Mouse (Mus musculus) urinary bladder, adult 18-20 months (tissue): ENCODE data around the gene Hs3st5.
"Not testable (repeated sequence)": the region's sequence is repeated elsewhere in the genome, so short reads cannot be mapped to it uniquely, and the experiment has no call there.

Source experiments
- DNase-seq, 2 experiments: peaks; one replicate each; pipeline ENCODE4 v3.0.0; 2022; ENCODE audit warnings: low spot score in 2 of 2, mixed read lengths in 2 of 2

The Hs3st5 gene

GRCm38 (mm10) chr10:36557673-36558072, 51.1 kb downstream of the Hs3st5 start:
- no peak for DNase-seq

- no peak for DNase-seq
These were observed 52.1 kb downstream of the Hs3st5 start for GRCm38 (mm10) chr10:36558736-36559135.

- DNase-seq, result no peak
These were observed 60.6 kb downstream of the Hs3st5 start for GRCm38 (mm10) chr10:36567258-36567657.

GRCm38 (mm10) chr10:36572540-36572939, 65.9 kb downstream of the Hs3st5 start:
- DNase-seq, result no peak

GRCm38 (mm10) chr10:36578375-36579145, 71.9 kb downstream of the Hs3st5 start:
- no peak for DNase-seq

- DNase-seq, result no peak
These were observed 103.8 kb downstream of the Hs3st5 start for GRCm38 (mm10) chr10:36610400-36610799.

- DNase-seq, result not testable (repeated sequence)
These were observed 104.8 kb downstream of the Hs3st5 start for GRCm38 (mm10) chr10:36611415-36611814.

GRCm38 (mm10) chr10:36623037-36623436, 116.4 kb downstream of the Hs3st5 start:
- DNase-seq, result no peak

GRCm38 (mm10) chr10:36627952-36628351, 121.3 kb downstream of the Hs3st5 start:
- no peak for DNase-seq

- no peak for DNase-seq
These were observed 125.1 kb downstream of the Hs3st5 start for GRCm38 (mm10) chr10:36631746-36632145.

GRCm38 (mm10) chr10:36650653-36651052, 144.0 kb downstream of the Hs3st5 start:
- DNase-seq, result no peak

- DNase-seq, result no peak
These were observed 207.4 kb downstream of the Hs3st5 start for GRCm38 (mm10) chr10:36713974-36714373.

GRCm38 (mm10) chr10:36726239-36726638, 219.6 kb downstream of the Hs3st5 start:
- DNase-seq, result no peak

- DNase-seq, result no peak
These were observed 222.9 kb downstream of the Hs3st5 start for GRCm38 (mm10) chr10:36729361-36730098.

- no peak for DNase-seq
These were observed 232.8 kb downstream of the Hs3st5 start for GRCm38 (mm10) chr10:36739375-36739774.

- no peak for DNase-seq
These were observed 243.4 kb downstream of the Hs3st5 start for GRCm38 (mm10) chr10:36750021-36750420.

- DNase-seq, result no peak
These were observed 247.9 kb downstream of the Hs3st5 start for GRCm38 (mm10) chr10:36754471-36754870.

GRCm38 (mm10) chr10:36773595-36773994, 267.0 kb downstream of the Hs3st5 start:
- DNase-seq, result no peak

GRCm38 (mm10) chr10:36774898-36775297, 268.3 kb downstream of the Hs3st5 start:
- DNase-seq, result no peak

- no peak for DNase-seq
These were observed 275.0 kb downstream of the Hs3st5 start for GRCm38 (mm10) chr10:36781641-36782040.

GRCm38 (mm10) chr10:36786970-36787369, 280.4 kb downstream of the Hs3st5 start:
- no peak for DNase-seq

- no peak for DNase-seq
These were observed 285.2 kb downstream of the Hs3st5 start for GRCm38 (mm10) chr10:36791771-36792170.

- no peak for DNase-seq
These were observed 288.7 kb downstream of the Hs3st5 start for GRCm38 (mm10) chr10:36795311-36795710.
